Mouse (Mus musculus): ENCODE results near the gene Tmem201.

Gene Tmem201

DNA sequence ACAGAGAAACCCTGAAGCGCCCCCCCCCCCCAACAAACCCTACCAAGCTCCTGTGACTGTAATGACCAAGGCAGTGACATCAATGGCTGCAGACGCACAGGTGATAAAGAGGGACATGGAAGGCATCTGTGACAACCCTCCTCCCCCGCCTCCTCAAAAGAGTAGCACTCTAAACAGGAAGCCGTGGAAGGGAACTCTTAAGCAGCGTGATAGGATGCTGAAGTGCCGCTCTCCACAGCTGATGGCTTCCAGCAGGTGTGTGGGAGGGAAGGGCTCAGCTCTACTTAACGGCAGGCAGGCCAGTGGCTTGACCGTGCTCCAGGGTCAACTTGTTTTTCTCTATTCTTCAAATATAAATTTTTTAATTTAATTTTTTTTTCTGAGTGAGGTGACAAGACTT, 16.7 kb downstream of the Tmem201 start:
- DNase-seq (ENCODE audit: low spot score) = no peak

DNA sequence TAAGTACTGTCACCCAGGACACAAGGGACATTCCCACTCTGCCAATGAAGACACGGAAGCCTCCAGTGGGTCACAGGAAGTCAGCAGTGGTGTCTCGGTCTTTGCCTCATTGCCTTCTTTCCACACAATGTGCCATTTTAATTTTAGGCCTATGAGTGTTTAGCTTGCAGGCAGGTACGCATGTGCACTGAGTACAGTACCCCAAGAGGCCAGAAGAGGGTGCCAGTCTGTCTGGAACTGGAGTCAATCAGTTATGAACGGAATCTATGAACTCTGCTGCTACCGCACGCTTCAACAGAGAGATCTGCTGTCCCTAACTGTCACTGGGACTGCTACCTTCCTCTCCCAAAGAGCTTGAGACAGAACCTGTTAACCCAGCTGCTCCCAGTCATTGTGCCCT, 18.2 kb downstream of the Tmem201 start:
- no peak for DNase-seq (ENCODE audit: low spot score)

DNA sequence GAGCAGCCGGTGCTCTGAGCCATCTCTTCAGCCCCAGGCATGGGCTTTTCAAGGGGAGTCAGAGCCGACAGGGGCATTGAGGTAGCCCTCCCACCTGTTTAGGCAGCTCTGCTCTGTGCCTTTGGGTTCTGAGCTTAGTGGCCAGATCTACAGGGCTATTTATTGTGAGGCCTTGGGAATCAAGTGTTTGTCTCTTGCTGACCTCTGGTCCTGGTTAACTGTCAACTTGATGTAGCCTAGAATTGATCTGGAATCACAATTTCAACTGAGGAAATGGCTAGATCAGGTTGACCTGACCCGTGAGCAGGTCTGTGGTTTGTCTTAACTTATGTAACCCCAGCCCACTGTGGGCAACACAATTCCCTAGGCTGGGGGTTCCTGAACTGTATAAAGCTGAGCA, 23.3 kb downstream of the Tmem201 start:
- DNase-seq (ENCODE audit: low spot score) = no peak

DNA sequence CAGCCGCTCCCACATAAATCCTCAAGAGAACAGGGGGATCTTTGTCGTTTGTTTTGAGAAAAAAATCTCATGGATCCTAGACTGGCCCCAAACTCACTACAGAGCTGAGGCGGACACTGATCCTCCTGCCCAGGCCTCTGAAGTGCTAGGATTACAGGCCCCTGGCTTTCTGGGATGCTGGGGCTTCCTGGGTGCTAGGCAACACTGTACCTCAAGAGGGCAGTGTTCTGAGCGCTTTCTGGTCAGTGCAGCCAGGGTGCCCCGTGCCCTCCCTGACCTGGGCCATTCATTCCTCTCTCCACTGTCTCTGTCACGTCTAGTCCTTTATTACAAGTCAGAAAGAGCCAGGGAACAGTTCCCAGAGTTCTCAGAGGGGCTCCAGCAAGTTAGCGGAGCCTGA, 25.9 kb downstream of the Tmem201 start:
- no peak for DNase-seq (ENCODE audit: low spot score)

DNA sequence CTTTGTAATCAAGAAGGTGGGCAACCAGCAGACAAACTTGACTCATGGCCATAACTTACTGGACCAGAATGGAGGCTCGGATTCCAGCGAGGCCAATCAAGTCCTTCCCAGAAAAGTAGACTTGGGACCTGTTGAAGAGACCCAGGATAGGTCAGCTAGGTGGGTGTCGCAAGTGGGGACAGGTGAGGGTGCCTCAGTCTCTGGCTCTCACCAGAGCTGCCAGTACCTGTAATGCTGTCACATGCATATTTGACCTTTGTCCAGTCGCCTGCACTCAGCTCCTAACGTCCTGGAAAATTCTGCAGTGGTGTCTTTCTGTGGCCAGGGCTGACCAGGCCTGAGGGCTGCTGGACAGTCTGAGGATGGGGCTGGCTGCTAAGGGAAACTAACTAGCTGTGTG, 26.4 kb downstream of the Tmem201 start:
- no peak for DNase-seq (ENCODE audit: low spot score)

DNA sequence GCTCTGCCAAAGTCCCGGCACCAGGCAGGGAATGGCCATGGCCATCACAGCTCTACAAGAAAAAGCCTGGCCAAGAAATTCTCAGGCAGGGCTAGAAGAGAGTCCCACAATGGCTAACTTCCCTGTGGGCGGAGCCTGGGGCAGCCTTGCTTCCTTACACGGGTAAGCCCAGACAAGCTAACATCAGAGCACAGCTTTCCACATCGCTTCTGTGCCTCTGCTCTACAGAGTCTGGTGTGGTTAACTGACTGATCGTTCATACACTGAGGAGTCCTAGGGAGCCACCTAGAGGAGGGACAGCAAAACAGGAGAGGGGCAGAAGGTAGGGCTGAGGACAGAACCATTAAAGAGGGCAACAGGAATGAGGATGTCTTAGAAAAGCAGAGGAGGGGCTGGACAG, 27.3 kb downstream of the Tmem201 start:
- peak; percentile 40 for DNase-seq (ENCODE audit: low spot score)

DNA sequence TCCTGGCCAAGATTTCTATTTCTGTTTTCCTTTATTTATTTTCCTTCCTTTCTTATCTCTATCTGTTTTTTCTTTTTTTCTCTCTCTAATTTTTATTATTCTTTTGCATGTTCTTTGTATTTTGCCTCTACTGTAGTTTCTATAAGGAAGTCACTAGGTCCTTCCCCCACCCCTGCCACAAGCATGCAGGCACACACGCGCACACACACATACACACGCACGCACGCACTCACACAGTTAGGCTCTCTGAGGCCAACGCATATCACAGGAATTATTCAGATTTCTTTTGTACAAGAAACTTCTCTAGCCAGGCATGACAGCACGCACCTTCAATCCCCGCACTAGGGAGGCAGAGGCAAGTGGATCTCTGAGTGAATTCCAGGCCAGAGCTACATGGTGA, 31.9 kb downstream of the Tmem201 start:
- no peak for DNase-seq (ENCODE audit: low spot score)

DNA sequence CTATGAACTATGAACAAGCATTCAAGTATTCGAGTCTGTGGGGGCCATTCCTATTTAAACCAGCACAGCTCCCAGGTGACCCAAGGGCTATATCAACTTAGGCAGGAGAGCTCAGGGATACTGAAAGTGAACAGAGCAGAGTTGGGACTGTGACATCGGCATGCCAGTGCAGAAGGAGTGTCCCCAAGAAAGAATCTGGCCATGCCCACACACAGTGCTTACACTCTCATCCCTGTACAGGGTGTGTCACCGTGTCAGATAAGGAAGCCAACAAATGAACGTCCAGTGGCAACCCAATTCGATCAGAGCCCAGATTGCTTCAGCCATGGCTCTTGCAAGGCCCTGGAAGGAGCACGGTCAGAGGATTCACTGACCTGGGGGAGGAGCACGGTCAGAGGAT, 32.5 kb downstream of the Tmem201 start:
- DNase-seq (ENCODE audit: low spot score) = no peak

DNA sequence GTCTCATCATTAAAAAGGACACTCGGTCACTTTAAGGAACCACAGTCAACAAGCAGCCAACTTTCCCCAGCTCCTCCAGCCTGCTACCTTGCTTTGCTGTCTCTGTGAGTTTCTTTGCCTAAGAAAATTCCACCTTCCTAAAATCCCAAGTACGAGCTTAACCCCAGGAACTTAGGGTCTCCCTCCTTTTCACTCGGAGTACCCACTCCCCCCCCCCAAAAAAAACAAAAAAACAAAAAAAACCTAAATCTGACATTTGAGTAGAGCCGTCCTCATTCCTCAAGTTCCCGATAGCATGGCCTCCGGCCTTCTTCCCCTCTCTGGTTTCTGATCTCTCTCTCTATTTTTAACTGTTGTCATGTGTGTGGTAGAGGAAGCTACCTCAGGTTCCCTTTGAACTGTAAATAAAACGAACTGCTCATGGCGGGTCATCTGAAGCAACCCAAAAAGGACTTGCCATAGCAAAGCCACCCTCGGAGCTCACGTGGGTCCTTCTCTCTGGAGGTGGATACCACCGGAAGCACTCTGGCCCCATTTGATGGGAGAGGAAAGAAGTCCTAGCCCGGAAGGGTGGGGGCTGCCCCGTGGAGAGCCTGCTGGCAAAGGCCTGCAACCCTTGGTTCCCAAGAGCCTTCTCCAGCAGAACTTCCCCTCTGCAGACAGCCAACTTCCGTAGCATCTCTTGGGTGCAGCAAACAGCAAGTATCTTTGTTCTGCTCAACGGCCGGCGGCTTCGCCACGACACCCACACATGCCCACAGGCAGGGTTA, 35.4 kb downstream of the Tmem201 start, which contains the start of gene Pik3cd:
Pik3cd (minus strand) TSS at position 362 of the 770 bp plus-strand sequence.
- DNase-seq (ENCODE audit: low spot score) = no peak

DNA sequence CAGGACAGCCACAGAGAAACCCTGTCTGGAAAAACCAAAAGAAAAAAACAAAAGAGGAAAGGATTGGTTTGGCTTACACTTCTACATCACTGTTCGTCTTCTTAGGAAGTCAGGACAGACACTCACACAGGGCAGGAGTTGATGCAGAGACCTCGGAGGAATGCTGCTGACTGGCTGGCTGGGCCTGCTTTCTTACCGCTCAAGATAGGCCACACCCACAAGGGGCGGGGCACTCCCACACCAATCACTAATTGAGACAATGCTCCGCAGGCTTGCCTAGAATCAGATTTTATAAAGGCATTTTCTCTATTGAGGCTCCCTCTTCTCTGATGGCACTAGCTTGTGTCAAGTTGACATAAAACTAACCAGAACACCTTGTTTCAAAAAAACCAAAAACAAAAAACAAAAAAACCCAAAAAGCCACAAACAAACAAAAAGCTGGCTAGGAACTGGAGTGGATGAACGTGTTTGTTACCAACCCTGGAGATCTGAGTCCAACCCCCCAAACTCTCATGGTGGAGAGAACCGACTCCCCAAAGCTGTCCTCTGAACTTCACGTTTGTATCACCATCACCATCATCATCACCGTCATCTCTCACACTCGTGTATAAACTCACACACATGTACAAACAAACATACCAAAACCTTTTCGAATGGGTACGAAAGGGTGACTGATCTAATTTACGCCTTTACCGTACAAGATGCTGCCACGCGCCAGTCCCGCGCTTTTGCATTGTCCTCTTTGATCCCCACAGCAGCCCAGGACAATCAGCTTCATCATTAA, 36.2 kb downstream of the Tmem201 start:
- DNase-seq (ENCODE audit: low spot score) = no peak

DNA sequence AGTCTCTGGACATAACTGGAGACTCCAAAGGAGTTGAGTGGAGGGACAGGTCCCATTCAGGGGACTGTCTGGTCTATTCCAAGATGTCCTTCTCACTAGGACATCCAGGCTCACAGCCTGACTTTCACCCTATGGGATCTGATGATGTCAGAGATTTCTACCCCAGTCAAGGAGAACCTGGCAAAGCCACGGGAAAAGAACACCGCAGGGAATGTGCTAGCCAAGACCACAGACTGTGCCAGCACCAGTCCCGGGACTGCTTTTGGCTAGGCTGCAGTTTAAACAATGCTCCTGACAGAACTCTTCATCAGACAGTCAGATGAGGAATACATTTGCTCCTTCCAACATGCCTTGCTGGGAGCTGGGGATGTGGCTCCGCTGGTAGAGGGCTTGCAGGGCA, 37.9 kb downstream of the Tmem201 start:
- DNase-seq (ENCODE audit: low spot score) = no peak

DNA sequence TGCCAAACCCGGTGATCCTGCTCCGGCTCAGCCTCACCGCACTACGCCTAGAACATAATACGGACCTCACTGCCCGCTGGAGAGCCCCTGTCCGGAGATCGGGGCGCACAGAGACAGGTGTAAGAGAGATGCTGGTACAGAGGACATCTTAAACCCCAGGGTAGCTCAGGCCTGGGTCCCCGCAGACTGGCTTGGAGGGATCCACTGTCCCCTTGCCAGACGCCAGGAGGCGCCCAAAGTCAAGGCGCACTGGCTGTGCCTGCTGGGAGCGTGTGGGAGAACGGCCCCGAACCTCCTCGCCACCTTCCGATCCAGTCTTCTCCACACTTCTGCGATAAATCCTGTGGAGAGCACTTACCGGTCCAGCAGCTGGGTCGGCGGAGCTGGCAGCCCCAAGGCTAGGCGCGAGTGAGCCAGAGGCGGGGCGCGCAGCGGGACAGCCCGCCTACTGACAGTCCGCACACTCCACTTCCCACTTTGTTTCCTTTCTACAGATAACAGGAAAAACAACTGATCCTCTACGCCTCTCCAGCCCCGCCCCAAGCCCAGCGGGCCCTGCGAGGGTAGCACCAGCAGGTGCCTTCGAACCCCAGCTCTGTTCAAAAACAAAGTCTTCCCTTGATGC, 39.5 kb downstream of the Tmem201 start:
- DNase-seq (ENCODE audit: low spot score) = peak; percentile 44

DNA sequence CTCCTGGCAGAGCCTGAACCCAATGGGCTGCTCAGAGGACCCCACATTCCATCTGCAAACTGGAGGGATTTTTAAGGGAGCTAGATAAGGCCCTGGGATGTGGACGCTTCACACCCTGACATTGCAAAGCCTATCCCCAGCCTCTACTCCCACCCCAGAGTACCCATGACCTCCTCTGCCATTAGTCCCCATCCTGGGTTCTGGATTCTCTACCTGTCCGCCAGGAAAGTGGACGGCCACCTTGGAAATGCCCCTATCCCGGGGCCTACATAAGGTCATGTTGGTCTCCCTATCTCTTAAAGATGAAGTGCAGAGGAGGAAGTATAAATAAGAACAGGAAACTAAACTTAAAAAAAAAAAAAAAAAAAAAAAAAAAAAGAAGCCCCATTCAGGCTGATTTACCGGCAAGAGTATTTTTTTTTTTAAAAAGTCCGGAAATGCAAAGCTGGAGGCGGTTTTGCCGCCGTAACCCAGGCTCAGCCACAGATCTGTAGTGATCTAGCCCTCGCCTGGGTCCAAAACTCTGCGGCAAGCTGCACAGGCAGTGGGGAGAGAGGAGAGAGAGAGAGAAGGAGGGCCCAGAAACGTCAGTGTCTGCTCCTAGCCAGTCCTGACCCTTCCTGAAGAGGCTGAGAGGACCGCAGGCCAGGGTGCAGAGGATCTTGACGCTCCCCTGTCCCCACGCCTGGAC, 40.2 kb downstream of the Tmem201 start:
- no peak for DNase-seq (ENCODE audit: low spot score)

DNA sequence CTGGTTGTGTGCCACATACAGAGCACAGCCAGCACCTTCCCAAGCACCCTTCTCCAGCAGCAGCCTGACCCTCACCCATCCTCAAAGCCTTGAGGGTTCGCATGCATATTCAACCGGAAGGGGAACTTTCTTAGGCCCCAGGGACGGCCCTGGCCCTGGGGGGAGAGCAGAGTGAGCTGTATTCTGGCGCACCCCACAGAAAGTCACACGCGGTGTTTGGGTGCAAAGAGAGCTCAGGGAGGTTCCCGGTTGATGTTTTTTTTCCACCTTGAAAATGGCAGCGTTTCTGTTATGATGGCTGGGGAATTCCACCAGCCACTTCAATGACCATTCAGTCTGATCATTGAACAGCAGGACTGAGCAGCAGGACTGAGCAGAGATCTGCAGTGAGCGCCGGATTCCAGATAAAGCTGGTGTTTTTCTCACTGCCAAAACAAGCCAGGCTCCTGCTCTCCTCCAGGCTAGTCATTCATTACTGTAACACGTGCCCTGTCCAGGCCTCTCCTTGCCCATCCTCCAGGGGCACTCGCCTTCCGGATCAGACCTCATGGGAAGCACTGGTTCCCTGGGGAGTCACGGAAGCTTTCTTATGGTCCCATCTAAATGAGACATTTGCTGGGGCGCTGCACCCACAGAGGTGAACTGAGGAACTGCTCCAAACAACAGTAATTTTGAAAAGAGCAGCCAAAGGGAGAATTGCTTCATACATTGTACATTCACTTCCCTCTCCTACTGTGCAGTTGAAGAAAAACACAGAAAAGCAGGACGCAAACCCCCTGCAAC, 41.5 kb downstream of the Tmem201 start:
- peak; percentile 13 for DNase-seq (ENCODE audit: low spot score)

DNA sequence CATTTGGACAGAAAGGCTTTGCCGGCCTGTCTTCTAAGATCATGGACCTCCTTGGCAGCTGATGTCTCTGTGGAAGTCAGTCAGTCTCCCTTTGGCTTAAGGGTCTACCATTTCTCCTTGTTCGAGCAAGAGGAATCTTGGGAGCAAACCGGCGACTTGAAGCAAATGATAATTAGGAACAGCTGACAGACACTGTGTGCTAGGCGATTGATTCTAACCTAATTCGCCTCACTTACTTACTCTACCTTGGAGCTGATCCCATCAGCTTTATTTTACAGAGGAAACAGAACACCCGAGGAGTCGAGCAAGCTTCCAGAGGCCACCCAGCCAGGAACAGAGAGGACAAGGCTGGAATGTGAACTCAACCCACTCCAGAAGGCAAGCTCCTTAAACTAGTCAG, 46.5 kb downstream of the Tmem201 start:
- DNase-seq (ENCODE audit: low spot score) = no peak

DNA sequence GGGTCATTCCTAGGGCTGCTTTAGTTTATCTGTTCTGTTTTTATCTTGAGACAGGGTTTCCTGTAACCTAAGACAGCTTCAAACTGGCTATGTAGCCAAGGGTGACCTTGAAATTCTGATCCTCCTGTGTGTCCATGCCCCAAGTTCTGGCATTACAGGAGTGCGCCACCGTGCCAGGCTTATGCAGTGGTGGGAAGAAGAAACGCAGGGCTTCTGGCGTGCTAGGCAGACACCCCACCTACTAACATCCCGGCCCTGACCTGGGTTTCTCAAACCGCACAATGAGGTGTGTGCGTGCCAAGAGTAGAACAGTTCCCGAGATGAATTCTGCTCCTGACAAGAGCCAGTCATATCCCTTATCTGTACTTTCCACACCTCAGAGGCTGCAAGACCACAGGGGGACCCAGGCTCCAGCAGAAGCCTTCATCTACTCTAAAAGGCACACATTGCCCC, 47.0 kb downstream of the Tmem201 start:
- no peak for DNase-seq (ENCODE audit: low spot score)

DNA sequence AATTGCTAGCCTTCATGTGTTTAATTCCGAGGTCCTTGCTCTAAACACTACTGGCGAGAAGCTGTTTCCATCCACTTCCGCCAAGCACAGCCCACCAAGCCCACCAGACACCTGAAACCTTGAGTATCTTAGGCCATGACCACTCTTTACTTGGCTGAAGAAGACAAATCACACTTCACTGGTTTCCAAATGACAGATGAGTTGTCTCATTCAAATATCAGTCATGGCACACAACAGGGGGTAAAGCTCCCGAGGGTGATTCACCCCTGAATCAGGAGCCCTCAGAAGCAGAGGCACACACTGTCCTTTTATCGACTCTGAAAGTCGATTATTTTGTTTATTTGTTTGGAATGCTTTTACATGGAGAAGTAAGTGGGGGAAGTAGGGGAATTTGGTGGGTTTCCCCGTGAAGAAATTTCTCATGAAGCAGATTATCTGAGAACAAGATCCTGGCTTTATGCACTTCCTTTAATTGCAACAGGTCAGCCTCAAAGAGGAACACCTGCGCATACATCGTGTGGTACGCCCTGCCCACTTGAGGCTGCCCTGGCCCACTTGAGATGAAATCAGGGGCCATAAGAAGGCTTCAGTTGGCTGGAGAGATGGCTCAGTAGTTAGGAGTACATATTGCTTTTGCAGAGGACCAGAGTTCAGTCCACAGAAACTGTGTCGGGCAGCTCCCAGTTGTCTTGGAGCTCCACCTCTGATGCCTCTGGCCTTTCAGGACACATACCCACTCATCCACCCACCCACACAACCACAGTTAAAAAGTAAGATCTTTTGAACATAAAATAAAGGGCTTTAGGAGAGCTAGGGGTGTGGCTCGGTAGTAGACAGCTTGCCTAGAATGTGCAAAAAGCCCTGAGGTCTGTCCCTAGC, 47.8 kb downstream of the Tmem201 start:
- DNase-seq (ENCODE audit: low spot score) = no peak

DNA sequence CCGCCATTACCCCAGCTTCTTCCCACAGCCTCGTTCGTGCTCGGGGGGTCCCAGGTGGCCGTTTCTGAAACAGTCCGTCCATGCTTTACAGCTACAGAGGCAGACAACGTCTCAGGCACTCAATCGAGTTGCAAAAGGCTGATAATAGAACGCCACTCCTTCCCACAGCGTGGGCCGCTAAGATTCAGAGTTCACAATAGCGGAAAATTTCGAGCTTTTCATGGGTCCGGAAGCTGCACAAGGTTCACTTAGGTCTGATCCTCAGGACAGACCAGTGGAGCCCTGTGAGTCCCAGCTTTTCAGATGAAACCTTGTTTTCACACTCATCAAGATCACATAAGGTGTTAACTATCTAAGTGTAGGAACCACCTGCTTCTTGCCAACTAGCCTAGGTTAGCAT, 49.0 kb downstream of the Tmem201 start:
- DNase-seq (ENCODE audit: low spot score) = no peak

DNA sequence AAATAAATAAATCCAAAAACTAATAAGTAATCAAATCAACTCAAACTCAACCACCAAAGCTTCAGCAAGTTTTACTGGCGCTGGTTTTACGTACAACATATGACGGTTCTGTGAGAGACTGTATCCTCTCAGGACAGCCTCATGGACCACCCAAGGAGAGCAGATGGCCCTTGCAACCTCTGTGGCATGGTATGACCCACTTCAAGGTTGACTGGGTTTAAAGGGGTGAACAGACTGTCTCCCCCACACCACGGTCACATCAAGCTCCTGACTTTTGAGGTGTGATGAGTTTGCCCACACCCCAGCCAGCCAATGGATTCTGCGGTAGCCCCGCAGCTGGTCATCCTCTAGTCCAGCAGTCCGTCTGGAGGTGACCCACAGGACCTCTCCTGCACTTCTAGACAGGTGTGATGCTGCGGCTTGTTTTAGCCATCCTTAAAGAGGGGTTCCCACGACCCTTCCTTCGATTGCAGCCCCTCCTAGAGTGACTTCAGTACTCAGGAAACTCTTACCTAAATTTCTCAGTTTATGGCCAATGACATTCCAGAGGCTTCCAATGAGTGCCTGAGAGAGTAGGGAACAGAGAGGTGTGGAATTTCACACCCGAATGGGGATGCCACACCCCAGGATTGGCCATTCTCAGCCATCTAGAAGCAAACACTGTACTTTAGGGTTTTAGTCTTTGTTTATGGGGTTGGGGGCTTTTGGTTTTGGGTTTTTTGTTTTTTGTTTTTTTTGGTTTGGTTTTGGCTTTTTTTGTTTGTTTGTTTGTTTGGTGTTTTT, 52.8 kb downstream of the Tmem201 start:
- DNase-seq (ENCODE audit: low spot score) = no peak

DNA sequence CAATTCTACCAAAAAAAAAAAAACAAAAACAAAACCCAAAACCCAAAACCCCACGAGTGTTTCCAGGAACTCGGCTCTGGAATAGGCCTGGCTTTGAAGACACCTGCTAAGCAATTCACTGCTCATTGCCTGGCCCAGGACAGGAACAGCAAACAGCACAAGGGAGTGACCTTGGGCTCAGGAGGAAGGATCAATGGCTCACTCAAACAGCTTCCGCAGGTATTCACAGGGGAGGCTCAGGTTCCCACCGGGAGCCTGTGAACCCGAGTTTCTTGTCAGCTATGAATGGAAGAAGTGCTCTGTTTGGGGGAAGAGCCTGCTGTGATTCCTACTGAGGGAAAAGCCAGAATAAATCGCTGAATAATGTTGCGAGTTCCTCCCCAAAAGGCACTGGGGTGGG, 54.0 kb downstream of the Tmem201 start:
- DNase-seq (ENCODE audit: low spot score) = no peak

All from spleen, adult 12 weeks (tissue).